ENCODE assay signal across 8 mouse cellular contexts in genomic region chr13:35741620-35742421, GRCm38 (mm10).
A peak's percentile ranks its signal among the peaks of the same experiment; 100 is the strongest.
DNase-seq lines count a peak whose midpoint lies in the region; ATAC-seq lines count a peak whose summit lies in the region.

No protein-coding gene starts in this region.

- H3K4me3 ChIP-seq in hindbrain, embryonic 12.5 days = peak overlapping the region; percentile 91

- ATAC-seq in hindbrain, embryonic 12.5 days (ENCODE audit: low FRiP score) = peak; percentile 84

- peak overlapping the region; percentile 75 for H3K4me2 ChIP-seq in hindbrain, embryonic 12.5 days (replicated peaks)

- H3K9me3 ChIP-seq in hindbrain, embryonic 12.5 days (replicated peaks) = peaks cover 14% of the 10 kb centered on the region

- WGBS in hindbrain, embryonic 12.5 days = under 1% methylated on average over 81 of the region's 93 CpGs

- peak overlapping the region; percentile 89 for H3K9ac ChIP-seq in hindbrain, embryonic 12.5 days

- 0 out of 2 replicates have a peak, but pooled peaks cover 2% of the 10 kb centered on the region for H3K36me3 ChIP-seq in hindbrain, embryonic 12.5 days

- peak overlapping the region; percentile 89 for H3K27ac ChIP-seq in hindbrain, embryonic 12.5 days

- peaks cover 11% of the 10 kb centered on the region for H3K4me1 ChIP-seq in hindbrain, embryonic 12.5 days

- H3K27me3 ChIP-seq in hindbrain, embryonic 12.5 days = peaks cover 29% of the 10 kb centered on the region

- peak; percentile 63 for DNase-seq in MN1 (ENCODE audit: low spot score)
- peak; percentile 50 for DNase-seq in cerebellum, adult 9-10 months
- DNase-seq in frontal cortex, postnatal 10 days (ENCODE audit: low spot score in 2 of 2) = peak; percentile 31 to 50
- DNase-seq in left cerebral cortex, adult 11 months (ENCODE audit: low spot score) = peak; percentile 17
- DNase-seq in lung, postnatal 4 days = peak; percentile 70 to 82
- DNase-seq in right cerebral cortex, postnatal 14 days = peak; percentile 48
- DNase-seq in urinary bladder, postnatal 4 days (ENCODE audit: low spot score in 2 of 2) = peak; percentile 60 to 64

Comparison
In these comparisons a context has a peak if more than half of its experiments do, and no peak if none do; other contexts are left out.
1. Peak in every context shown above with its lines: DNase-seq, ATAC-seq, H3K4me3 ChIP-seq and H3K27ac ChIP-seq.
2. DNase-seq: peak in every context shown above with its lines; median percentile 76 in lung, postnatal 4 days; 63 in MN1; 62 in urinary bladder, postnatal 4 days; 50 in cerebellum, adult 9-10 months; 48 in right cerebral cortex, postnatal 14 days; 40 in frontal cortex, postnatal 10 days; 17 in left cerebral cortex, adult 11 months.